Mouse (Mus musculus): ENCODE data around the gene Ntrk3. TPM values are rescaled to one million over a fixed set of nuclear protein-coding genes. Genes with fewer than 3 reads are reported as not detected.

The Ntrk3 gene
- polyA plus RNA-seq, 1 experiment from 2014 or later = 31.3 TPM

- H3K27ac ChIP-seq (replicated peaks) = no peak overlapping the region
- no peaks in the 10 kb centered on the region for H3K36me3 ChIP-seq
- peaks cover 24% of the 10 kb centered on the region for H3K4me1 ChIP-seq
- H3K4me2 ChIP-seq (replicated peaks) = no peak overlapping the region
- H3K9ac ChIP-seq (replicated peaks) = no peak overlapping the region
- no peak for ATAC-seq (replicated peaks)
- no peaks in the 10 kb centered on the region for H3K27me3 ChIP-seq
- no peaks in the 10 kb centered on the region for H3K9me3 ChIP-seq
- 63% methylated on average over 4 of the region's 4 CpGs for WGBS
- no peak overlapping the region for H3K4me3 ChIP-seq
Measured at GRCm38 (mm10) chr7:78527564-78527963, 210.2 kb downstream of the Ntrk3 start.

GRCm38 (mm10) chr7:78520243-78520927 lies 217.4 kb downstream of the Ntrk3 start:
- WGBS = 92% methylated on average over 9 of the region's 9 CpGs

GRCm38 (mm10) chr7:78519689-78520088 lies 218.1 kb downstream of the Ntrk3 start:
- no peak overlapping the region for H3K9ac ChIP-seq (replicated peaks)
- peaks cover 25% of the 10 kb centered on the region for H3K4me1 ChIP-seq
- peak overlapping the region; percentile 41 for H3K27ac ChIP-seq (replicated peaks)
- peaks cover 19% of the 10 kb centered on the region for H3K36me3 ChIP-seq
- no peak overlapping the region for H3K4me2 ChIP-seq (replicated peaks)
- no peaks in the 10 kb centered on the region for H3K9me3 ChIP-seq
- no peaks in the 10 kb centered on the region for H3K27me3 ChIP-seq
- no peak for ATAC-seq (replicated peaks)
- 69% methylated on average over 3 of the region's 3 CpGs for WGBS
- H3K4me3 ChIP-seq = no peak overlapping the region

More at GRCm38 (mm10) chr7:78520243-78520927, 217.4 kb downstream of the Ntrk3 start:
- H3K36me3 ChIP-seq = peaks cover 13% of the 10 kb centered on the region
- ATAC-seq (replicated peaks) = no peak
- H3K4me3 ChIP-seq = no peak overlapping the region
- H3K27ac ChIP-seq (replicated peaks) = no peak overlapping the region
- no peak overlapping the region for H3K9ac ChIP-seq (replicated peaks)
- no peak overlapping the region for H3K4me2 ChIP-seq (replicated peaks)
- H3K4me1 ChIP-seq = peaks cover 27% of the 10 kb centered on the region
- no peaks in the 10 kb centered on the region for H3K27me3 ChIP-seq
- H3K9me3 ChIP-seq = no peaks in the 10 kb centered on the region

DNA sequence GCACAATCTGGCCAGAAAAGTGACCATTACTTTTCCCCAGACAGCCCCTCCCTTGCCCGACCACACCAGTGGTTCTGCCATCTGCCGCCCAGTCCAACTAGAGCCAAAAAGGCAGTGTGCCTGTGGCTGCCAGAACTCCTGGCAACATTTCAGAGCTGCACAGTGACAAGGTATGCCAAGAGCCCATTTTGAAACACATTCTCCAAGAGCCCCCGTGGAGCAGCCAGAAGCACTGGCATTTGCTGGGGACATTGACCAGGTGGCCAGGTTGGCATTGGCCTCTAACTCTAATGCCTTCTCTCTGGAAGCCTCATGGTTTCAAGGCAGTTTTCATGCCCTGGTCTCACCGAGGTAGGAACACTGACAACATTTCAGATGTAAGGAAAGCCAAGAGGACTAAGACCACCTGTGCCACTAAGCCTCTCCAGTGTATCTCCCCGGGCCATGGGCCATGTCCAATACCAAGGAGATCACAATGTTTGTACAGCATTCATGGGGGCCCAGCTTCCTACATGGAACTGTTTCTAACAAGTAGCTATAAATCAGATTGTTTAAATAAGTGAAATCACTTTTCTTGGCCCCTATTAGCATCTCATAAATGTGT lies 218.9 kb downstream of the Ntrk3 start:
- peak; percentile 60; the same call in 1 of the 2 replicates for ATAC-seq (replicated peaks)
- Histone ChIP-seq H3K27me3 (no peaks in the 10 kb centered on the region), H3K36me3 (peaks cover 27% of the 10 kb centered on the region), H3K4me3 (no peak overlapping the region), H3K9me3 (no peaks in the 10 kb centered on the region), H3K9ac (replicated peaks) (no peak overlapping the region), H3K4me2 (replicated peaks) (no peak overlapping the region), H3K27ac (replicated peaks) (no peak overlapping the region), H3K4me1 (peaks cover 19% of the 10 kb centered on the region)
- WGBS = 71% methylated on average over 5 of the region's 5 CpGs

DNA sequence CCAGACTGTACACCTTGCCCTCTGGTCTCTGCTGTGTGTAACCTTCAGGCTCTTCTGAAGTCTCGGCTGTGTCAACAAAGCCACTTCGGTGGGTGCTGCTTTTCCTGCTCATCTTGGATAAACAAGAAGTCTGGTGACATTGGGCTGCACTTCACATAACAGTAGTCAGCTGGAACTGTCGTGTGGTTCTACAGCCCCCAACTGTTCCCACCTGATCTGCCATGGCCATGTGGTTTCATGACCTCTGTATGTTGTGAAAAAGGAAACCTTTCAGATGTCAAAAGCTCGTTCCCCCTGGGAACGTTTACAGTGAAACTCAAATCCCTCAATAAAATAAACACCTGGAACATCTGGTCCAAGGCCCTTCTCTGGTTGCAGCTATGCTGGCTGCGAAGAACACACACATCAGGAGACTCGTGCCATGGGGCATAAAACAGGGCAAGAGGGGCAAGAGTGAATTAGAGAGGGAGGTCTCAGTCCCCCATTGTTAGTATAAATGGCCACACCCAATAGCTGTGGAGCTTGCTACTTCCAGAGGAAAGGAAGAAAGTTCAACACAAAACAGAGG lies 222.7 kb downstream of the Ntrk3 start:
- Histone ChIP-seq H3K4me3 (no peak overlapping the region), H3K4me1 (peaks cover 19% of the 10 kb centered on the region), H3K4me2 (replicated peaks) (no peak overlapping the region), H3K36me3 (peaks cover 42% of the 10 kb centered on the region), H3K27me3 (no peaks in the 10 kb centered on the region), H3K27ac (replicated peaks) (no peak overlapping the region), H3K9ac (replicated peaks) (no peak overlapping the region), H3K9me3 (no peaks in the 10 kb centered on the region)
- WGBS = 84% methylated on average over 7 of the region's 7 CpGs
- ATAC-seq (replicated peaks) = no peak

GRCm38 (mm10) chr7:78507032-78507611 lies 230.7 kb downstream of the Ntrk3 start:
- Histone ChIP-seq H3K4me2 (replicated peaks) (no peak overlapping the region), H3K36me3 (0 out of 2 replicates have a peak, but pooled peaks cover 5% of the 10 kb centered on the region), H3K9me3 (no peaks in the 10 kb centered on the region), H3K4me1 (peaks cover 4% of the 10 kb centered on the region; the same call in 1 of the 2 replicates), H3K4me3 (no peak overlapping the region), H3K9ac (replicated peaks) (no peak overlapping the region), H3K27ac (replicated peaks) (no peak overlapping the region), H3K27me3 (no peaks in the 10 kb centered on the region)
- ATAC-seq (replicated peaks) = no peak
- WGBS = 66% methylated on average over 2 of the region's 2 CpGs

GRCm38 (mm10) chr7:78500863-78501262 lies 236.9 kb downstream of the Ntrk3 start:
- no peak for ATAC-seq (replicated peaks)
- no peaks in the 10 kb centered on the region for H3K27me3 ChIP-seq
- no peaks in the 10 kb centered on the region for H3K4me1 ChIP-seq
- H3K27ac ChIP-seq (replicated peaks) = no peak overlapping the region
- H3K9me3 ChIP-seq = no peaks in the 10 kb centered on the region
- no peak overlapping the region for H3K4me2 ChIP-seq (replicated peaks)
- H3K4me3 ChIP-seq = no peak overlapping the region
- H3K36me3 ChIP-seq = no peaks in the 10 kb centered on the region
- WGBS = 84% methylated on average over 5 of the region's 5 CpGs
- no peak overlapping the region for H3K9ac ChIP-seq (replicated peaks)

- no peak for ATAC-seq (replicated peaks)
- Histone ChIP-seq H3K4me1 (no peaks in the 10 kb centered on the region), H3K27ac (replicated peaks) (no peak overlapping the region), H3K4me3 (no peak overlapping the region), H3K27me3 (no peaks in the 10 kb centered on the region), H3K4me2 (replicated peaks) (no peak overlapping the region), H3K9me3 (no peaks in the 10 kb centered on the region), H3K36me3 (no peaks in the 10 kb centered on the region), H3K9ac (replicated peaks) (no peak overlapping the region)
- 90% methylated on average over 1 of the region's 1 CpGs for WGBS
Measured at GRCm38 (mm10) chr7:78499970-78500369, 237.8 kb downstream of the Ntrk3 start.

DNA sequence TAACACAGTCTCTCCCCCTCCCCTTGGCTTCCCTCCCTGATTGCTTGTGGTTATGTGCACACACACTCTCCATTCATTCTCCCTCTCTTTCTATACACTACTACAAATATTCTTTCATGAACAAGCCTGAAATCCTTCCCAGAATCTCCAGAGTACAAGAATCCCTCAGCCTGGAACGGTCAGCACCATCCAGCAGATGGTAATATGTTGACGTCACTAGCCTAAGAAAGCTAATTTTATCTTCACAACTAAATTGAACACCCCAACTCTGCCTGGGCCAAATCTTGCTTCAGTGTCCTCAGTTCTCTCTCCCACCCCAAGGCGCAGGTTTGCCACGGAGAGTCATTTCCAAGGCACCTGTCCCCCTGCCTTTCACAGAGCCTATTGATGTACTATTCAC lies 239.5 kb downstream of the Ntrk3 start:
- Histone ChIP-seq H3K27me3 (no peaks in the 10 kb centered on the region), H3K9ac (replicated peaks) (no peak overlapping the region), H3K4me2 (replicated peaks) (no peak overlapping the region), H3K36me3 (no peaks in the 10 kb centered on the region), H3K9me3 (no peaks in the 10 kb centered on the region), H3K4me3 (no peak overlapping the region), H3K27ac (replicated peaks) (no peak overlapping the region), H3K4me1 (no peaks in the 10 kb centered on the region)
- WGBS = 80% methylated on average over 4 of the region's 4 CpGs
- no peak for ATAC-seq (replicated peaks)

DNA sequence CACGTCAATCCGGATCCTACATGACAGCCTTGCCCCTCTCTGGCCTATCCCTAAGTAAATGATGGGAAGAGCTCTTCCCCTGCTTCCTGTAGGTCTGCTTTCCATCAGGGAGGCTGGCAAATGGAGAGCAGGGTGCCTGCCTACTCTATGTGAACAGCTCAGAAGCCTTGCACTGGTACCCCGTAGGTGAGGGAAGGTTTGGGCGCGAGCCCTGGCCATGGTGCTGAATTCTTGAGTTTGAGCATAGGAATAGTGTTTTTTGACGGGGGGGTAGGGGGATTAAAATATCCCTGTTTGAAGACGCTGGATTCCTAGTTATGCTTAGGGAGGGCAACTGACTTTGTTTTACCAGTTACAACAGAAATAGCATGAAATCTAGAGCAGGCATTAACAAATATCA lies 240.0 kb downstream of the Ntrk3 start:
- Histone ChIP-seq H3K9ac (replicated peaks) (no peak overlapping the region), H3K27ac (replicated peaks) (no peak overlapping the region), H3K4me1 (no peaks in the 10 kb centered on the region), H3K36me3 (no peaks in the 10 kb centered on the region), H3K9me3 (no peaks in the 10 kb centered on the region), H3K27me3 (no peaks in the 10 kb centered on the region), H3K4me2 (replicated peaks) (no peak overlapping the region), H3K4me3 (no peak overlapping the region)
- ATAC-seq (replicated peaks) = no peak
- 54% methylated on average over 7 of the region's 7 CpGs for WGBS

GRCm38 (mm10) chr7:78493591-78493990 lies 244.2 kb downstream of the Ntrk3 start:
- Histone ChIP-seq H3K4me2 (replicated peaks) (no peak overlapping the region), H3K4me1 (no peaks in the 10 kb centered on the region), H3K27ac (replicated peaks) (no peak overlapping the region), H3K4me3 (no peak overlapping the region), H3K27me3 (no peaks in the 10 kb centered on the region), H3K9ac (replicated peaks) (no peak overlapping the region), H3K9me3 (no peaks in the 10 kb centered on the region), H3K36me3 (no peaks in the 10 kb centered on the region)
- ATAC-seq (replicated peaks) = peak; percentile 29; the same call in 1 of the 2 replicates
- 72% methylated on average over 7 of the region's 7 CpGs for WGBS

- no peak overlapping the region for H3K4me2 ChIP-seq (replicated peaks)
- no peaks in the 10 kb centered on the region for H3K4me1 ChIP-seq
- H3K9me3 ChIP-seq = no peaks in the 10 kb centered on the region
- no peak overlapping the region for H3K9ac ChIP-seq (replicated peaks)
- ATAC-seq (replicated peaks) = no peak
- no peaks in the 10 kb centered on the region for H3K27me3 ChIP-seq
- H3K36me3 ChIP-seq = no peaks in the 10 kb centered on the region
- WGBS = 37% methylated on average over 7 of the region's 7 CpGs
- no peak overlapping the region for H3K27ac ChIP-seq (replicated peaks)
- no peak overlapping the region for H3K4me3 ChIP-seq
Measured at GRCm38 (mm10) chr7:78491176-78491575, 246.6 kb downstream of the Ntrk3 start.

All from forebrain, embryonic 15.5 days (tissue).